Mouse (Mus musculus) bone marrow macrophage, adult 2 months (primary cell): ENCODE results near the gene Gm49394. TPM values are rescaled to one million over a fixed set of nuclear protein-coding genes. Genes with fewer than 3 reads are reported as not detected.

Experiments used
- H3K27ac ChIP-seq: 2 replicates; pipeline ENCODE4 v1.5.1; 2012; ENCODE audit warnings: low read depth, low read length; ENCODE audit not compliant: insufficient read depth
- H3K4me1 ChIP-seq: 2 replicates; pipeline ENCODE4 v1.6.1; 2012; ENCODE audit warnings: low read length; ENCODE audit not compliant: control insufficient read depth, insufficient read depth
- H3K4me3 ChIP-seq: 2 replicates; pipeline ENCODE4 v1.5.1; 2012; ENCODE audit warnings: mild to moderate bottlenecking, low read length, moderate library complexity; ENCODE audit not compliant: insufficient read depth
- CTCF ChIP-seq: IDR thresholded peaks from 2 replicates; pipeline ENCODE4 v1.5.1; 2012; ENCODE audit warnings: low read depth, mild to moderate bottlenecking, low read length, moderate library complexity
- POLR2A ChIP-seq: IDR thresholded peaks from 2 replicates; pipeline ENCODE4 v1.6.1; 2012; ENCODE audit warnings: mild to moderate bottlenecking, low read depth, low read length, borderline replicate concordance
- polyA plus RNA-seq: library from polyadenylated mRNA; stranded (reverse); fragments of >200 nt; gene quantifications from 2 replicates; pipeline ENCODE4 v1.2.4, GENCODE M21; 2012; ENCODE audit not compliant: missing spikeins, insufficient read depth, insufficient read length

Gene Gm49394
- polyA plus RNA-seq, 1 experiment = not detected

DNA sequence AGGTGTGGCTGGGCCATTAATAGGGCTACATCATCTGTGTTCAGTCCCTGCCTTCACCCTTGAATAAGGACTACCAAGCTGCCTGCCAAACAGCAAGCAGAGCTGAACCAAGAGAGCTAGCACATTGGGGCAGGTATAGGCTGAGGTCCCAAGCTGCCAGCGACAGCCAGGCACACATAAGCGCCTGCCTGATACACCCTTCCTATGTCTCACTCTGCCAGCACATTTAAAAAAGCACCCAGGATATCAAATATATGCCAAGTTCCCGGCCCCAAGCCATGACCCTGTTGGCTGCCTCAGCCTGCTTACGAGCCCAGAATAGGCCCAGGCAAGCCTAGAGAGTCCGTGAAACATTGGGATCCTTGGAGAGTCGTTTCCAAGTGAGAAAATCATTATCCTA lies 39.9 kb downstream of the Gm49394 start:
- no peaks in the 10 kb centered on the region for H3K4me1 ChIP-seq
- no peak overlapping the region for H3K27ac ChIP-seq
- no peak overlapping the region for H3K4me3 ChIP-seq
- TF ChIP-seq POLR2A (no peak), CTCF (no peak)

- TF ChIP-seq POLR2A (no peak), CTCF (no peak)
- Histone ChIP-seq H3K4me1 (no peaks in the 10 kb centered on the region), H3K4me3 (no peak overlapping the region), H3K27ac (no peak overlapping the region)
These were observed 47.6 kb downstream of the Gm49394 start for GRCm38 (mm10) chr7:142622180-142622579.

DNA sequence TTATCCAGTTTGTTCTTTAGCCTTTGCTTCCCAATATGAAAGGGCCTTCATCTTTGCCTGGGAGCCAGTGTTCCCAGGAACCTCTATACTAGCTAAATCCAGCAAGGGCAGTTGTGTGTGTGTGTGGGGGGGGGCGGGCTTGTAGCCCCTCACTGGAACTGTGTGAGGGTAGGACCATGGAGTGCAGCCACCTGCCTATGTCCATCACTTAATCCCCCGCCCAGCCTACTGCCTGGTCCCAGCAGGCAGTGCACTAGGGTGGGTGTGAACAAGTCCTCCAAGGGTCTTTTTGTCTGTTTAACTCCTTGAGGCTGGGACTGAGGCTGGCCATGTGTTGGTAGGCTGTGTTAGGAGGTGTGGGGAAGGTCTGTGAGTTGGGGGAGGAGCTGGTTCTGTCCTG lies 56.7 kb downstream of the Gm49394 start:
- Histone ChIP-seq H3K4me1 (no peaks in the 10 kb centered on the region), H3K27ac (no peak overlapping the region), H3K4me3 (no peak overlapping the region)
- no peak for TF ChIP-seq CTCF
- TF ChIP-seq POLR2A = no peak

DNA sequence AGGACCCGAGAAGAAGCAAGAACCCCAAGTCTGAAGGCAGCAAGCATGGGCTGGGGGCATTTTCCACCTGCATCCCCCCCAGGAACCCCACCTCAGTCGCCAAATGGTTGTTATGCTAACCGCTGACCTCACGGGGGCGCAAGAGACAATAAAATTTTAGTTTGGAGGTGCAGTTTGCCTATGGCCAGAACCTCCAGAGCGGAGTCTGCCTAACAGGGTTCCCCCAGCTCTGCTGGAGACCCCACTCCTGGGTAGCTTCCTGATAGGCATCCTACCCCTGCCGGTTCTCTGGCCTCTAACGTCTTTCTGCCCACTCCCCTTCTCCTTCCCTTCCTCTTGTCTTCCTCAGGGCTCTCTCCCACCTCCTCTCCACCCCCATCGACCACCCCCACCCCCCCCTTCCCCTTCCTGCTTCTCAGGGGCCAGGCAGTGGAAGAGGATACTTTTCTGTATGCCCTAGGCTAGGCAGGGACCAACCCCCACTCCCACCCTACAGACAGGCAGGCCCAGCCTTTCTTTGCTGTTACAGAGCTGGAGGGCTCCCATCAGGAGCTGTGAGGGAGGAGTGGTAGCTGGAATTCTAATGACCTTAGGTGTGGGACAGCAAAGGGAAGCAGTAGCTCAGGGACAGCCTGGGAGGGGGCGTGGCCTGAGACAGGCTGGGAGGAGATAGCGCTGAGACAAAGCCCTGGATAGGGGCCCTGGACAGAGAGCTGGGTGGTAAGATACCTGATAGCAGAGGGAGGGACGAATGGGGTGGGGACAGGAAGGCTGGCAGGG lies 58.9 kb downstream of the Gm49394 start:
- H3K4me3 ChIP-seq = no peak overlapping the region
- H3K27ac ChIP-seq = no peak overlapping the region
- no peaks in the 10 kb centered on the region for H3K4me1 ChIP-seq
- TF ChIP-seq CTCF (peak; percentile 80), POLR2A (no peak)

DNA sequence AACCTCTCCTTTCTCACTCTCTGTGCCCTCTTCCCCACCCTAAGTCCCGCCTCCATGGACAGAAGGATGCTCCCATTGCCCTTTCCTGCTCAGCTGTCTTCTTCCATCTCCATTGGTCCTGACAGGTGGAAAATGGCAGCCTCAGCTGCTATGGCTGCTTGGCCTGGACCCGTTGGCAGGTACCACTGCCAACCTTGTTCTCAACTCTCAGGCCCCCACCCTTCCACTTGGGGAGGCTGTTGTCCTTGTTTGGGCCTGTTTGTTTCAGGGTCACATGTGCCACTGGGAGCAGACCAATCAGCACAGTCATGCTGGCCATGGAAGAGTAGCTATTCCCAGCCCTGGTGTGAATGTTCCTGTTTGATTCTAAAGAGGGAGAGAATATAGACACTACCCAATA lies 68.8 kb downstream of the Gm49394 start:
- Histone ChIP-seq H3K27ac (no peak overlapping the region), H3K4me3 (no peak overlapping the region), H3K4me1 (no peaks in the 10 kb centered on the region)
- TF ChIP-seq POLR2A (no peak), CTCF (no peak)

Other genes starting within 250 kb of the Gm49394 start
- gene Syt8, start 235.1 kb downstream of the Gm49394 start, polyA plus RNA-seq = 5.6 TPM in 2 replicates
- gene Tnni2, start 228.1 kb downstream of the Gm49394 start, polyA plus RNA-seq = 10.2 and 13.8 TPM in 2 replicates
- 320 and 327 TPM in 2 replicates for gene Lsp1, start 209.1 kb downstream of the Gm49394 start, polyA plus RNA-seq
- gene Tnnt3, start 171.1 kb downstream of the Gm49394 start, polyA plus RNA-seq = 5.1 and 6.0 TPM in 2 replicates
- gene Mrpl23, start 137.3 kb downstream of the Gm49394 start, polyA plus RNA-seq = 27.2 and 47.3 TPM in 2 replicates
- gene Igf2, start 3.1 kb downstream of the Gm49394 start, polyA plus RNA-seq = not detected in 2 replicates
- gene Ins2, start 73.4 kb upstream of the Gm49394 start, polyA plus RNA-seq = not detected in 2 replicates